Mouse (Mus musculus): ENCODE data around the gene Twf2. TPM values are rescaled to one million over a fixed set of nuclear protein-coding genes. Genes with fewer than 3 reads are reported as not detected.

Twf2 gene
- total RNA-seq, 2 experiments from 2014 or later: 68.8 to 69.3 TPM

GRCm38 (mm10) chr9:106205713-106206290 lies 2.9 kb downstream of the Twf2 start:
- DNase-seq: no peak
- intact Hi-C loops (cut with DNase I; ENCODE audit: low total_unique reads): no loop called here

- intact Hi-C loops (cut with DNase I; ENCODE audit: low total_unique reads): no loop called here
- peak; percentile 58 for DNase-seq
These were observed 3.6 kb downstream of the Twf2 start for GRCm38 (mm10) chr9:106206515-106206914.

GRCm38 (mm10) chr9:106208181-106208580 lies 5.3 kb downstream of the Twf2 start:
- DNase-seq: no peak
- intact Hi-C loops (cut with DNase I; ENCODE audit: low total_unique reads): no loop called here

GRCm38 (mm10) chr9:106209954-106210353 lies 7.0 kb downstream of the Twf2 start:
- no peak for DNase-seq
- intact Hi-C loops (cut with DNase I; ENCODE audit: low total_unique reads): no loop called here

- no peak for DNase-seq
- intact Hi-C loops (cut with DNase I; ENCODE audit: low total_unique reads): no loop called here
These were observed 8.1 kb downstream of the Twf2 start for GRCm38 (mm10) chr9:106210853-106211609.

GRCm38 (mm10) chr9:106211680-106212593 lies 9.0 kb downstream of the Twf2 start:
- peak; percentile 88 for DNase-seq
- intact Hi-C loops (cut with DNase I; ENCODE audit: low total_unique reads): no loop called here

- intact Hi-C loops (cut with DNase I; ENCODE audit: low total_unique reads): no loop called here
- DNase-seq: no peak
These were observed 9.7 kb downstream of the Twf2 start for GRCm38 (mm10) chr9:106212594-106212981.

GRCm38 (mm10) chr9:106215341-106216125 lies 12.6 kb downstream of the Twf2 start:
- DNase-seq: no peak
- intact Hi-C loops (cut with DNase I; ENCODE audit: low total_unique reads): no loop called here

- intact Hi-C loops (cut with DNase I; ENCODE audit: low total_unique reads): no loop called here
- no peak for DNase-seq
These were observed 14.1 kb downstream of the Twf2 start for GRCm38 (mm10) chr9:106216971-106217370.

GRCm38 (mm10) chr9:106220894-106221523 lies 18.1 kb downstream of the Twf2 start:
- intact Hi-C loops (cut with DNase I; ENCODE audit: low total_unique reads): loop anchor here (10.0 kb wide), 1 partner anchor 54 kb away; no protein-coding TSS in a partner anchor
- no peak for DNase-seq

- intact Hi-C loops (cut with DNase I; ENCODE audit: low total_unique reads): loop anchor here (10.0 kb wide), 1 partner anchor 52 kb away; no protein-coding TSS in a partner anchor
- no peak for DNase-seq
These were observed 19.4 kb downstream of the Twf2 start, which contains the start of gene Tlr9 for GRCm38 (mm10) chr9:106222261-106222851. TSS of gene Tlr9 (plus strand) at chr9:106222598.

- no peak for DNase-seq
- intact Hi-C loops (cut with DNase I; ENCODE audit: low total_unique reads): loop anchor here (10.0 kb wide), 1 partner anchor 52 kb away; no protein-coding TSS in a partner anchor
These were observed 20.1 kb downstream of the Twf2 start for GRCm38 (mm10) chr9:106222994-106223393.

GRCm38 (mm10) chr9:106225469-106226150 lies 22.7 kb downstream of the Twf2 start:
- no peak for DNase-seq
- intact Hi-C loops (cut with DNase I; ENCODE audit: low total_unique reads): loop anchor here (10.0 kb wide), 1 partner anchor 49 kb away; no protein-coding TSS in a partner anchor

- intact Hi-C loops (cut with DNase I; ENCODE audit: low total_unique reads): loop anchor here (10.0 kb wide), 1 partner anchor 49 kb away; no protein-coding TSS in a partner anchor
- no peak for DNase-seq
These were observed 23.3 kb downstream of the Twf2 start for GRCm38 (mm10) chr9:106226151-106226682.

- intact Hi-C loops (cut with DNase I; ENCODE audit: low total_unique reads): loop anchor here (10.0 kb wide), 1 partner anchor 47 kb away; no protein-coding TSS in a partner anchor
- DNase-seq: no peak
These were observed 25.0 kb downstream of the Twf2 start for GRCm38 (mm10) chr9:106227790-106228429.

GRCm38 (mm10) chr9:106230051-106230733 lies 27.3 kb downstream of the Twf2 start:
- intact Hi-C loops (cut with DNase I; ENCODE audit: low total_unique reads): no loop called here
- DNase-seq: no peak

Data from gastrocnemius, postnatal 14 days (tissue).